ENCODE assay signal across 28 mouse cellular contexts in genomic region chr12:99718161-99718560, GRCm38 (mm10).
"Had no signal": no experiment of that assay in that cellular context is flagged by ENCODE, and none has a peak within 500 bp of the region (broad histone marks: within the 10 kb centered on the region; RNA-seq: fewer than 3 reads in every experiment).

No protein-coding gene starts in this region.

- H3K27me3 ChIP-seq: limb, embryonic 12.5 days; limb, embryonic 13.5 days; limb, embryonic 15.5 days; liver, embryonic 12.5 days; liver, embryonic 13.5 days; liver, embryonic 15.5 days; lung, embryonic 15.5 days; megakaryocyte, embryonic 14.5 days; midbrain, embryonic 12.5 days; midbrain, embryonic 13.5 days; midbrain, embryonic 15.5 days; neural tube, embryonic 12.5 days had no signal

- H3K27ac ChIP-seq: limb, embryonic 10.5 days; limb, embryonic 12.5 days; limb, embryonic 13.5 days; limb, embryonic 15.5 days; liver, embryonic 12.5 days; liver, embryonic 13.5 days; liver, embryonic 14.5 days; liver, embryonic 15.5 days; lung, embryonic 15.5 days; macrophage; midbrain, embryonic 10.5 days; midbrain, embryonic 12.5 days; midbrain, embryonic 13.5 days; midbrain, embryonic 15.5 days; neural tube, embryonic 12.5 days had no signal

- H3K4me3 ChIP-seq: limb, embryonic 10.5 days; limb, embryonic 12.5 days; limb, embryonic 13.5 days; limb, embryonic 15.5 days; liver, embryonic 12.5 days; liver, embryonic 13.5 days; liver, embryonic 15.5 days; lung, embryonic 15.5 days; megakaryocyte, embryonic 14.5 days; midbrain, embryonic 10.5 days; midbrain, embryonic 12.5 days; midbrain, embryonic 13.5 days; midbrain, embryonic 15.5 days; myocyte; neural tube, embryonic 12.5 days had no signal

- DNase-seq: left cerebral cortex, postnatal 4 days; liver; liver, embryonic 13.5 days; liver, postnatal 0 days; lung, adult 18-20 months; lung, adult 2 months; lung, embryonic 14.5 days; lung, postnatal 10 days; lung, postnatal 14 days; lung, postnatal 36 days; lung, postnatal 4 days; midbrain, embryonic 14.5 days had no signal

- H3K9ac ChIP-seq: limb, embryonic 12.5 days; limb, embryonic 13.5 days; limb, embryonic 15.5 days; liver, embryonic 12.5 days; liver, embryonic 13.5 days; liver, embryonic 14.5 days; liver, embryonic 15.5 days; liver, postnatal 0 days; lung, embryonic 14.5 days; lung, embryonic 15.5 days; midbrain, embryonic 12.5 days; midbrain, embryonic 13.5 days; midbrain, embryonic 15.5 days; neural tube, embryonic 12.5 days had no signal

- H3K9me3 ChIP-seq: limb, embryonic 10.5 days; limb, embryonic 12.5 days; limb, embryonic 13.5 days; limb, embryonic 15.5 days; liver, embryonic 12.5 days; liver, embryonic 13.5 days; liver, embryonic 15.5 days; lung, embryonic 15.5 days; megakaryocyte, embryonic 14.5 days; midbrain, embryonic 10.5 days; midbrain, embryonic 12.5 days; midbrain, embryonic 13.5 days; midbrain, embryonic 15.5 days; neural tube, embryonic 12.5 days had no signal

- H3K36me3 ChIP-seq: limb, embryonic 10.5 days; limb, embryonic 12.5 days; limb, embryonic 13.5 days; limb, embryonic 15.5 days; liver, embryonic 12.5 days; liver, embryonic 13.5 days; liver, embryonic 15.5 days; lung, embryonic 15.5 days; midbrain, embryonic 10.5 days; midbrain, embryonic 12.5 days; midbrain, embryonic 13.5 days; midbrain, embryonic 15.5 days; neural tube, embryonic 12.5 days had no signal

- H3K4me1 ChIP-seq: liver, embryonic 12.5 days; liver, embryonic 15.5 days; lung, embryonic 15.5 days; megakaryocyte, embryonic 14.5 days; midbrain, embryonic 15.5 days had no signal
